Mouse (Mus musculus) embryonic facial prominence, embryonic 11.5 days (tissue): Measurements from ENCODE around the gene Tcp11l2. TPM values are rescaled to one million over a fixed set of nuclear protein-coding genes. Genes with fewer than 3 reads are reported as not detected.
A peak's percentile ranks its signal among the peaks of the same experiment; 100 is the strongest.

Source experiments
- ATAC-seq: fragments of 200-750 bp; cut with Nextera tagmentation; replicated peaks from 2 replicates; pipeline ENCODE4 v1.8.0; 2017; ENCODE audit warnings: low read depth; ENCODE audit not compliant: insufficient number of reproducible peaks, low FRiP score, low TSS enrichment
- DNase-seq: peaks from one replicate; pipeline ENCODE4 v3.0.0-alpha.2; 2015; ENCODE audit warnings: low spot score
- H3K27ac ChIP-seq: fragments of 300-500 bp; sonication (generic); replicated peaks from 2 replicates; pipeline ENCODE4 v1.5.1; 2014; ENCODE audit warnings: mild to moderate bottlenecking, low read depth, low read length, control low read depth
- H3K27me3 ChIP-seq: fragments of 300-500 bp; sonication (generic); 2 replicates; pipeline ENCODE4 v1.6.1; 2014; ENCODE audit warnings: mild to moderate bottlenecking, low read length, moderate library complexity, mixed read lengths; ENCODE audit not compliant: control insufficient read depth, insufficient read depth
- H3K36me3 ChIP-seq: fragments of 300-500 bp; sonication (generic); replicated peaks from 2 replicates; pipeline ENCODE4 v1.6.1; 2014; ENCODE audit warnings: low read depth, mild to moderate bottlenecking, low read length, moderate library complexity, mixed read lengths; ENCODE audit not compliant: control insufficient read depth, insufficient read depth
- H3K4me1 ChIP-seq: fragments of 300-500 bp; sonication (generic); 2 replicates; pipeline ENCODE4 v1.6.1; 2014; ENCODE audit warnings: low read length, mixed read lengths; ENCODE audit not compliant: control insufficient read depth, insufficient read depth
- H3K4me2 ChIP-seq: fragments of 300-500 bp; sonication (generic); 2 replicates; pipeline ENCODE4 v1.6.1; 2014; ENCODE audit warnings: low read depth, mild to moderate bottlenecking, control low read depth, low read length, moderate library complexity
- H3K4me3 ChIP-seq: fragments of 300-500 bp; sonication (generic); 2 replicates; pipeline ENCODE4 v1.5.1; 2014; ENCODE audit warnings: low read depth, low read length, control low read depth
- H3K9ac ChIP-seq: fragments of 300-500 bp; sonication (generic); replicated peaks from 2 replicates; pipeline ENCODE4 v1.6.1; 2014; ENCODE audit warnings: mild to moderate bottlenecking, control low read depth, low read length
- H3K9me3 ChIP-seq: fragments of 300-500 bp; sonication (generic); replicated peaks from 2 replicates; pipeline ENCODE4 v1.6.1; 2016; ENCODE audit warnings: mild to moderate bottlenecking, low read length, inconsistent platforms, mixed read lengths; ENCODE audit not compliant: control insufficient read depth
- WGBS: fragments of 180-500 bp; shearing (Covaris S2); extraction: QIAGEN DNeasy Blood & Tissue Kit; methylation state at CpG from one replicate; pipeline ENCODE4 v1.1.7; 2014; 5-methylcytosine and 5-hydroxymethylcytosine counted together
- polyA plus RNA-seq: library from polyadenylated mRNA; unstranded; fragments of >200 nt; fragmentation: Nextera tagmentation; extraction: Ambion mirVana; gene quantifications from 2 replicates; pipeline ENCODE4 v1.2.1, GENCODE M21; 2014

Gene Tcp11l2
- polyA plus RNA-seq, 1 experiment from 2014 or later: 9.7 TPM

DNA sequence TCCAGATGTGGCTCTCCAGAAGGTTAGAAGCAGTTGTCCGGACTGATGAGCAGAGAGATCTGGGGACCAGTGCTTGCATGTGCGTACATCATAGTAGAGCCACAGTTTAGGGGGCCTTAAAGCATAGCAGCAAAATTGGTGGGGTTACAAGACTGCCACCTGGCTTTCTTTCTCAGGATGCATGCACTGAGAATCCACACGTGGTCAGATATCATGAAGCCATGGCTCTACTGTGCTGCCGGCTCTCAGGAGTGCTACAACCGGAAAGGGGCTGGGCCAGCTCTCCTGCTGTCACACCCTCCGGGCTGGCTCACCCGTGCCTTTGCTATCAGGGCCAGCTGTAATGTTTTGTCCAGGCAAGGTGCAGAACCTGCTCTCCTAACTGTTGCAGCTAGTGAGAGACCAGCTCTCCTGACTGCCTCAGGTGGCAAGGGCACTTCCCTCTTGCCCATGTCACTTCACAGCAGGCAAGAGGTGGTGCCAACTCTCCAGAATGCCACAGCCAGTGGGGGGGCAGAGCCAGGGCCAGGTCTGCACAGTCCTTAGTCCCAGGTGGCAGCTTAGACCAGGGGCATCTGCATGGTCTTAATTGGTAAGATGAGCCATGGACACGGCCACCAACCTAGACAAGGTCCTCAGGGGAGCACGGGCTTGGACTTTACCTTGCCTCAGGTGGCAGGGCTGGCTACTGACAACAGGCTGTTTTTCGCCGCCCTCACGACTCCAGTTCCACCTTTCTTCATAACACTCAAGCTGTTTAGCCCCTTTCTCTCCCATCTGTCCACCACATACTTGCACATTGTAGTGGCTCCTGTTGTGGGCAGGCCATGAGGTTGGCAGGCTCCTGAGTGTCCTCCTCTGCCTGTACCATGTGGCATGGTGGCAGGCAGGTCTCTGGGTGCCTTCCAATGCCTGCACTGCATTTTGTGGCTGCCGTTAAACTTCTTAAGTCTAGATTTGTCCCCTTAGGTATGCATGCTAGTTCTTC, 13.6 kb upstream of the Tcp11l2 start:
- H3K9ac ChIP-seq: no peak overlapping the region
- peaks cover 5% of the 10 kb centered on the region; the same call in 1 of the 2 replicates for H3K4me1 ChIP-seq
- DNase-seq (peak; percentile 65), ATAC-seq (peak; percentile 63)
- 60% methylated on average over 13 of the region's 13 CpGs for WGBS
- H3K36me3 ChIP-seq: no peaks in the 10 kb centered on the region
- no peaks in the 10 kb centered on the region for H3K27me3 ChIP-seq
- no peak overlapping the region for H3K4me2 ChIP-seq
- H3K4me3 ChIP-seq: no peak overlapping the region
- H3K27ac ChIP-seq: no peak overlapping the region
- H3K9me3 ChIP-seq: no peaks in the 10 kb centered on the region

DNA sequence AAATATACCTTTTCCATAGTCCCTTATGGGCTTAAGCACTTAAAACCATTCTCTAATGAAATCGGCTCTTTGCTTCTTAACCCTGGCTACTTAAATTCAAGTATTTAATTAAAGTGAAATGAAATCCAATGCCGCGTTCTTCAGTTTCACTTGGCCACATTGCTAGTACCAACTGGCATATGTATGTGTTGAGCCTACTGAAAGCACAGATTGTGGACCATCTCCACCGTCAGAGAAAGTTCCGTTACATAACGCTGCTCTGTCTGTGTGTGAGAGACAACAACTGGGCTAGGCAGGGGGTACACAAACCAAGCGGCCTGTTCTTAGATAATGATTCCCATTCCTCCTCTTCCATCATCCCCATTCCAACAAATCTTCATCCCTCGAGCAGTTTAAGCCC, 12.0 kb upstream of the Tcp11l2 start:
- 73% methylated on average over 8 of the region's 8 CpGs for WGBS
- Histone ChIP-seq H3K27me3 (no peaks in the 10 kb centered on the region), H3K9me3 (no peaks in the 10 kb centered on the region), H3K36me3 (no peaks in the 10 kb centered on the region), H3K4me3 (no peak overlapping the region), H3K4me2 (no peak overlapping the region), H3K4me1 (peaks cover 5% of the 10 kb centered on the region; the same call in 1 of the 2 replicates), H3K9ac (no peak overlapping the region), H3K27ac (no peak overlapping the region)
- no peak for DNase-seq
- ATAC-seq: no peak

DNA sequence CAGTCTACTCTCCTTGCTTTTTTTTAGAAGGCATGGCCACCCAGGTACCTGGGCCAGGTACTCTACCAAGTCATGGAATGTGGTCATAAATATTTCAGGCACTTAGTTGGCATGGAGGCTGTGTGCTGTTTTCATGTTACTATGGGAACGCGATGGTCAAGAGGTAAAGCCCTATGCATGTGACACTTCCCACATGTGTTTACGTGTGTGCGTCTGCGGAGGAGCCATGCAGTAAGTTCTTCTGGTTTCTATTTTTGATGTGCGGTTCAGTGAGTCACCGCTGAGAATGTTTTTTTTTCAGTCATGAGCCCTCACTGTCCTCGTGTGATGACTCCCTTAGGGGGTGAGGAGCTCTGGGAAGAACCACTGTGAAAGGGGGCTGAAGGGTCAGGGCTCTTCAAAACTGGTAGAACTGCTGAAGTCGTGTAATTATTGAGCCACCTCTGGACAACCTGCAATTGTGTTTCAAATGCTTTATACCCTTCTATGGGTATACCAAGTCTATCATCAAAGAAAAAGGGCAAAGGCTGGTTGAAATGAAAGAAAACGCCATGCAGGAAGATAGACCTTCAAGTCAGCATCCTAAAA, 5.3 kb upstream of the Tcp11l2 start:
- H3K4me2 ChIP-seq: no peak overlapping the region
- H3K9ac ChIP-seq: no peak overlapping the region
- no peaks in the 10 kb centered on the region for H3K27me3 ChIP-seq
- H3K36me3 ChIP-seq: no peaks in the 10 kb centered on the region
- H3K9me3 ChIP-seq: no peaks in the 10 kb centered on the region
- DNase-seq: no peak
- no peaks in the 10 kb centered on the region for H3K4me1 ChIP-seq
- no peak overlapping the region for H3K27ac ChIP-seq
- no peak for ATAC-seq
- no peak overlapping the region for H3K4me3 ChIP-seq
- 87% methylated on average over 10 of the region's 10 CpGs for WGBS

DNA sequence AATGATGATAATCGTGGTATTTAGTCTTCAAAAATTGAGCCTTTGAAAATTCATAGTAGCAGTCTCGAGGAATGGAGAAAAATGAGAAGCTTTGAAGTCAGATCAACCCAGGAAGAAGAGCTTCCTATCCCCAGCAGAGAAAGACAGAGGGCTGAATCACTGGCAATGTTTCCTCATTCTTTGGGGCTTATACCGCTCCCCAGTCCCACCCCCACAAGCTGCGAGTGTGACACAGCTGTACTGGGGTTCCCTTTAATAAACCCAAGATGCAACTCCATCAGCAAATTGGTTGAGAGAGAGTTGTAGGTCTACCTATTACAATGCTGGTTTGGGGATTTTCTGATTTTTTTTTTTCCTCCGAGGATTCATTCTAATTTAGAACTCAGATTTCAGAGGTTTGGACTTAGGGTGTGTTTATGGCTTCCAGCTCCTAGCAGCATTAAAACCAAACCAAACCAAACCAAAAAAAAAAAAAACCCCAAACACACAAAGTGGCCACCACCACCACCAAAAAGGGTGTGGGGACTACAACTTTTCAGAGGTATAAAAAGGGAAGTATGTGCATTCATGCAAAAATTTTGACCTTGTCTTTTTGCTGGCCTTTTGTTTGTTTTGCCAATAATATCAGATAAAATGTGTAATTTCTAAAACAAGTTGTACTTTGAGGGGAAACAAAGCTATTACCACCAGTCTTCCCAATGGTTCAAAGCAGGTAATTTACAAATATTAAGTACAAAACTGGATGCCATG, 2.6 kb upstream of the Tcp11l2 start:
- Histone ChIP-seq H3K27me3 (no peaks in the 10 kb centered on the region), H3K4me2 (no peak overlapping the region), H3K9ac (no peak overlapping the region), H3K4me3 (no peak overlapping the region), H3K36me3 (no peaks in the 10 kb centered on the region), H3K27ac (no peak overlapping the region), H3K9me3 (no peaks in the 10 kb centered on the region), H3K4me1 (no peaks in the 10 kb centered on the region; the same call in 1 of the 2 replicates)
- ATAC-seq: no peak
- no peak for DNase-seq
- WGBS: 69% methylated on average over 5 of the region's 5 CpGs

DNA sequence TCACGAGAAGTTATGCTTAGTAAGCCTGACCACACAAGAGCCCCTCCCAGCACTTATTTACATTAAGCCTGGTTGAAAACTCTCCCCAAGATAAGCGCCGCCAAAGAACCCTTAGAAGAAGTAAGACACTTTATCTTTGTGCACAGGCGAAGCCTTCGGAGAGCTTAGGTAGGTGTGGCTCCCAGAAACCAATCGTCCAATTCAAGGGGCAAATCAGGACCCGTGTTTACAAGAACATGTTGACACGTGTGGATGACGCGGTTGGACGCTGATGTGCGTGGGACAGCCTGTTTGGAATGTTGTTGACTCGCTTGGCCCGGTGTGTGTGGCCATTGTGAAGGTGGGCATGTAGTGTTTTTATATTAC, 414 bp upstream of the Tcp11l2 start:
- Histone ChIP-seq H3K4me2 (peak overlapping the region; percentile 93), H3K9me3 (no peaks in the 10 kb centered on the region), H3K36me3 (no peaks in the 10 kb centered on the region), H3K4me3 (peak overlapping the region; percentile 81), H3K9ac (no peak overlapping the region), H3K27ac (no peak overlapping the region), H3K4me1 (no peaks in the 10 kb centered on the region; the same call in 1 of the 2 replicates), H3K27me3 (no peaks in the 10 kb centered on the region)
- ATAC-seq (peak; percentile 67), DNase-seq (peak; percentile 75)
- under 1% methylated on average over 14 of the region's 14 CpGs for WGBS

DNA sequence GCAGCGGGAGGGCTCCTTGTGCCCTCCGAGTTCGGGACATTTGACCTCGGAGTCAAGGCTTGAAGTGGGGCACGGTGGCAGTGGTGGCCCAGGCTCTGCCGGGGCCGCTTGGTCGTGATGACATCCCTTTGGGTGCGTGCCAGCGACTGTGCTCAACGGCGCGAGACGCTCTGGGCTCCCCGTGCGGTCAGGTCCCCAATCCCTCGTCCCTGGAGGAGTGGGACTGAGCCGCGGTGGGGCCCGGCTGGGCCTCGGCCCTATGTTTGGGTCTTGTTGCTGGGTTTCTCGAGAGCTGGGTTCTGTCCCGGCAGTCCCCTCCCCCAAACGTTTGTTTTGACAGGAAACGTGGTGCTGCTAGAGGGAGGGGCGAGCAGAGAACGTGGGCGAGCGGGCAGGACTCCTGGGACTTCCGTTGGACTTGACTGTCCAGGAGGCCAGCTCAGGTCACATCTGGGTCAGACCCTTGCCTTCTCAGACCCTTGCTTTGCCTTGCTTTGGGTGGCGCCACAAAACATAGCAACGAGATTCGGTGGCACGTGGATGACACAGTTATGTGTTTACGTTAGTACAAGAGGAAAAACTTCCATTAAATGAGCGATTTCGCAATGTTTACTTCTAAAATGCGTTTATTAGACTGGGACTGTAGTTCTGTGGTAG, 773 bp downstream of the Tcp11l2 start:
- peak overlapping the region; percentile 93 for H3K4me2 ChIP-seq
- peak overlapping the region; percentile 63 for H3K9ac ChIP-seq
- H3K4me3 ChIP-seq: peak overlapping the region; percentile 81
- no peaks in the 10 kb centered on the region for H3K9me3 ChIP-seq
- no peaks in the 10 kb centered on the region for H3K36me3 ChIP-seq
- H3K27ac ChIP-seq: no peak overlapping the region; the same call in 1 of the 2 replicates
- DNase-seq (peak; percentile 58), ATAC-seq (peak; percentile 24)
- 4% methylated on average over 38 of the region's 38 CpGs for whole genome bisulfite sequencing
- H3K4me1 ChIP-seq: no peaks in the 10 kb centered on the region; the same call in 1 of the 2 replicates
- H3K27me3 ChIP-seq: no peaks in the 10 kb centered on the region

DNA sequence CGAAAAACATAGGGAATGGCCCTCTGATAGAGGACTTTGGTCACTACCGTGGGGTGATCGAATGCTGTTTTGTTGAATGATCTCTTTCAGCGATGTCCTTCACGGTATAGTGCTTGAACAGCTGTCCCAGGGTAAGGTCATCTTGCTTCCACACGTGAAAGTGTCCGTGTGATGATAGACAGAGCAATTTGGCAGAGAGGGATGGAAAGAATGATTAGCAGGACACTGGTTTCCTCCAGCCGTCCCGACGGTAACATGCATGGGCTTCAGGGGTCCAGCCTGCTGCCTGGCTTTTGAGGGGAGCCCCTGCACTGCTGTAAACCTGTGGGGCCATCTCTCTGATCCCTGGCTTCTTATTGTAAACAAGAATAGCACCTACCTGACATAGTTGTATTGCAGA, 2.3 kb downstream of the Tcp11l2 start:
- ATAC-seq: no peak
- 80% methylated on average over 10 of the region's 10 CpGs for WGBS
- H3K4me1 ChIP-seq: no peaks in the 10 kb centered on the region; the same call in 1 of the 2 replicates

More for the DNA sequence above, 2.3 kb downstream of the Tcp11l2 start:
- H3K9me3 ChIP-seq: no peaks in the 10 kb centered on the region
- H3K27ac ChIP-seq: no peak overlapping the region
- H3K36me3 ChIP-seq: no peaks in the 10 kb centered on the region
- no peak overlapping the region for H3K9ac ChIP-seq
- no peak overlapping the region for H3K4me3 ChIP-seq
- no peak for DNase-seq
- H3K27me3 ChIP-seq: no peaks in the 10 kb centered on the region
- no peak overlapping the region for H3K4me2 ChIP-seq
